Mouse (Mus musculus): Measurements from ENCODE around the gene Pqlc2.

DNA sequence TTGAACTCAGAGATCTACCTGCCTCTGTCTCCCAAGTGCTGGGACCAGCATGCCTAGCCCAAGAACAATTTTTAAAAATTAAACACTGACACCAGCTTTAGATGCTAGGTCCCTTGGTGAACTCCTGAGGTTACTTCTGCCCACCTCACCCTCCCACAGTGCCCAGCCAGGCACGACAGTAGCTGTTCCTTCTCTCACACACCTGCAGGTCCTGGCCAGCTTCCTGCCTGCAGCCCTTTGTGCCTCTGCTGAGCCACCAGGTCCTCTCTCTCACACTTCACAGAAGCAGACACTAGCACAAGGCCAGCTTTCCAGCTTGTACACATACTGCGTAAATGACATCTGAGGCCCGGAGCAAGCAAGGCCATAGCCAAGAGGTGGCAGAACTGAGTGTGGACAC lies 5.0 kb downstream of the Pqlc2 start:
- TF ChIP-seq GATA1 (IDR thresholded peaks at IDR 0.05; ENCODE audit: low read length) (no peak), TAL1 (IDR thresholded peaks at IDR 0.05; ENCODE audit: low read length) (no peak)

All from erythroblast, embryonic 14.5 days (primary cell).